Mouse (Mus musculus) cerebellum, adult 8-10 months (tissue): ENCODE measurements around the gene Cfap46.

Source experiments
- DNase-seq: peaks from one replicate; pipeline ENCODE4 v3.0.0; 2022

Gene Cfap46

GRCm38 (mm10) chr7:139683706-139684552, at the start of gene Cfap46:
Gene Cfap46, minus strand, starts transcription at chr7:139683817.
- peak; percentile 79 for DNase-seq

- no peak for DNase-seq
Measured at GRCm38 (mm10) chr7:139731276-139731696, 47.7 kb upstream of the Cfap46 start.

- DNase-seq: no peak
Measured at GRCm38 (mm10) chr7:139727072-139727471, 43.5 kb upstream of the Cfap46 start.

- no peak for DNase-seq
Measured at GRCm38 (mm10) chr7:139725641-139726040, 42.0 kb upstream of the Cfap46 start.

GRCm38 (mm10) chr7:139723986-139724385, 40.4 kb upstream of the Cfap46 start:
- DNase-seq: no peak

- DNase-seq: no peak
Measured at GRCm38 (mm10) chr7:139721196-139721595, 37.6 kb upstream of the Cfap46 start.

- DNase-seq: no peak
Measured at GRCm38 (mm10) chr7:139717781-139718180, 34.2 kb upstream of the Cfap46 start.

- DNase-seq: no peak
Measured at GRCm38 (mm10) chr7:139711821-139712220, 28.2 kb upstream of the Cfap46 start.

- no peak for DNase-seq
Measured at GRCm38 (mm10) chr7:139706411-139707120, 22.9 kb upstream of the Cfap46 start.

- DNase-seq: no peak
Measured at GRCm38 (mm10) chr7:139705781-139706180, 22.2 kb upstream of the Cfap46 start.

GRCm38 (mm10) chr7:139705081-139705480, 21.5 kb upstream of the Cfap46 start:
- no peak for DNase-seq

- no peak for DNase-seq
Measured at GRCm38 (mm10) chr7:139703826-139704199, 20.2 kb upstream of the Cfap46 start.

- peak; percentile 80 for DNase-seq
Measured at GRCm38 (mm10) chr7:139703146-139703825, 19.7 kb upstream of the Cfap46 start.

- DNase-seq: no peak
Measured at GRCm38 (mm10) chr7:139701651-139702301, 18.2 kb upstream of the Cfap46 start.

GRCm38 (mm10) chr7:139692641-139693294, 9.2 kb upstream of the Cfap46 start:
- no peak for DNase-seq

GRCm38 (mm10) chr7:139692211-139692610, 8.6 kb upstream of the Cfap46 start:
- DNase-seq: no peak

- DNase-seq: no peak
Measured at GRCm38 (mm10) chr7:139685336-139685735, 1.7 kb upstream of the Cfap46 start.

GRCm38 (mm10) chr7:139684553-139684929, 924 bp upstream of the Cfap46 start:
- DNase-seq: peak; percentile 92

- DNase-seq: no peak
Measured at GRCm38 (mm10) chr7:139681921-139682598, 1.6 kb downstream of the Cfap46 start.

- DNase-seq: no peak
Measured at GRCm38 (mm10) chr7:139676433-139676832, 7.2 kb downstream of the Cfap46 start.

GRCm38 (mm10) chr7:139666871-139667270, 16.7 kb downstream of the Cfap46 start:
- no peak for DNase-seq

GRCm38 (mm10) chr7:139663318-139663717, 20.3 kb downstream of the Cfap46 start:
- DNase-seq: no peak
